Mouse (Mus musculus) left cerebral cortex, adult 18-20 months (tissue): ENCODE data around the gene Vmn1r89. TPM values are rescaled to one million over a fixed set of nuclear protein-coding genes. Genes with fewer than 3 reads are reported as not detected.
A peak's percentile ranks its signal among the peaks of the same experiment; 100 is the strongest.

Source experiments
- DNase-seq, 2 experiments: peaks; one replicate each; pipeline ENCODE4 v3.0.0; 2021 to 2022; ENCODE audit warnings: low spot score in 2 of 2, mixed read lengths in 1 of 2
- long read RNA-seq, 2 experiments: library from polyadenylated mRNA; stranded (forward); transcript quantifications; one replicate each; pipeline ENCODE4 v2.0.0; 2021
- total RNA-seq, 2 experiments: library from RNA; stranded (reverse); gene quantifications; 2 replicates each; pipeline ENCODE4 v1.2.3; 2021

Gene Vmn1r89
- not detected for total RNA-seq
- long read RNA-seq, experiment 1 = 0 reads
- long read RNA-seq, experiment 2 = 0 reads

DNA sequence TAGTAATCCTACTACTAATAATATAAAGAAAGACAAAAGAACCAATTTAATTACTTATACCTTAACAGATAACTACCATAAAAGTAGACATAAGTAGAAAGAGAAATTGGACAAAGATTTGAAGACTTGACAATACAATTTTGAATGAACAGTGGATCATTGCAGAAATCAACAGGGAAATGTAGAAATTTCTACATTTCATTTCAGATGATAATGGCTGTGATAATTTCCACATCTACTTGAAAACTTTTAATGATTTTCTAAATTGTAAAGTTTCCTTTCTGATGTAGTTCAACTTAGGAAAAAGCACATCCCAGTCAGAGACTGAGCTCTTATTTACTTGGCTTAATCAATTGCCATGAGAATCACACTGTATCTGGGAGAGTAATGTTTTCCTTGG is at the start of gene Vmn1r89:
Gene Vmn1r89, plus strand, starts transcription at position 301 of the 400 bp plus-strand sequence.
- no peak for DNase-seq

- DNase-seq = peak; percentile 7 to 16
These were observed 48.2 kb downstream of the Vmn1r89 start for GRCm38 (mm10) chr7:13260746-13261700.

DNA sequence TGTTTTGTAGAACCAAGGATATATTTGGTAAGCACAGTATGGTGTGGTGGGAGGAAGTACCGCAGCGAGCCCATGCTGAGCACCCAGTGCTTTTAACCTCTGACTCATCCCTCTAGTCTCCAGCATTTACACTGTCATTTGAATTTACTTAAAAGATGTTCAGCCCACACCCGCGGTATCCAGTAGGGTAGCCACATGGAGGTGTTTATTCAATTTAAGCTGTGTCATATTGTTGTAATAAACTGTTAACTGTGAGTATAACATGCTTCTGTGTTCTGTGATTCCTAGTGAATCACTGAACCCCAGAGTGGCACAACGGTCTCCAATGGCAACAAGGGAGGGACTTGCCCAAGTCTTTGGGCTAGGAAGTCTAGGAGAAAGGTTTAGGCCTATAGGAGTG is 51.0 kb downstream of the Vmn1r89 start:
- no peak for DNase-seq

DNA sequence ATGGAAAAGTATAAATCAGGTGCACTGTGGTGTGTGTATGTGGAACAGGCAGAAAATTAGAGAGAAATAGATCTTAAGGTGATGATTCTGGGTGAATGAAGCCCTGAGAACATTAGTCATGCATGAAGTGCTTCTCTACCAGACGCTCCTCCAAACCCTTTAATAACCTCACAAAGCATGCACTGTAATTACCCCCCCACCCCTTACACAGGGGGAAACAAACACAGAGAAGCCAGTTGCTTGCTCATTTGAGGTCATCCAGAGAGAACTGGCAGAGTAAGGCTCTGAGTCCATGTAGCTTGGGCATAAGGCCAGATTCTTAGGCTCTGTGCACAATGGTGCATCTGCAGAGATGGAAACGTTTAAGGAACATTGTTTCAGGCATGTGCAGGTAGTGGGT is 51.6 kb downstream of the Vmn1r89 start:
- no peak for DNase-seq

DNA sequence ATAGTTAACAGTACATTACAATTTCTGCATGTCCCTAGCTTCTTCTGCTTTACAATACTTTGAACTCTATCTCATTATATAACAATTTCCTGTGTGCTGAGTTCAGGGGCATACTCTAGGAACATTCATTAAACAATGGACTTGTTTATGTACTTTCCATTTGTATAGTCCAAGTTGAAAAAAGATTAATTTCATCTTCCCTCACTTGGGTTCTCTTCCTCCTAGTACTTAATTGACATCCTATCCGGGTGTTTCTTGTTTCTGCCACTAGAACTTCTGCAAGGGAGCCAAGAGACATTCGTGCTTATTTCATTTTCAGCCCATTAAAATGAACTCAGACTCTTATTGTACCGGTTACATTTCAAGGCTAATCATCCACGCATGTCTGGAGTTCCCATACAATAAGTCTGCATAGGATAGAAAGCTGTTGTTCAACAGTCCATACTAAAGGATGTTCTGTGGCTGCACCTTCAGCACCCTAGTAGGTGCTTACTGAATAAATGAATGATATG is 56.0 kb downstream of the Vmn1r89 start:
- DNase-seq = no peak

GRCm38 (mm10) chr7:13269394-13269793 is 56.6 kb downstream of the Vmn1r89 start:
- DNase-seq = no peak

Other genes with a start within 250 kb of the Vmn1r89 start
- 1 to 10 TPM; 9.4 to 9.6 TPM for gene Zfp324, start 247.2 kb upstream of the Vmn1r89 start, total RNA-seq
- 1 to 10 TPM; 7.9 to 8.1 TPM for gene Zfp446, start 235.2 kb upstream of the Vmn1r89 start, total RNA-seq
- gene Slc27a5, start 214.8 kb upstream of the Vmn1r89 start, total RNA-seq = under 1 TPM in 1 of 2 experiments, not detected in 1; 0.28 TPM
- gene Trim28, start 213.9 kb upstream of the Vmn1r89 start, total RNA-seq = 100 to 1,000 TPM; 206 to 207 TPM
- 10 to 100 TPM; 35.3 to 38.3 TPM for gene Zbtb45, start 203.0 kb upstream of the Vmn1r89 start, total RNA-seq
- gene Chmp2a, start 178.2 kb upstream of the Vmn1r89 start, total RNA-seq = 100 to 1,000 TPM; 132 to 156 TPM
- gene Ube2m, start 174.7 kb upstream of the Vmn1r89 start, total RNA-seq = 100 to 1,000 TPM; 234 to 240 TPM
- 10 to 100 TPM in 1 of 2 experiments, 1 to 10 TPM in 1; 9.4 to 10.0 TPM for gene Mzf1, start 158.3 kb upstream of the Vmn1r89 start, total RNA-seq
- not detected for gene Vmn1r85, start 117.8 kb upstream of the Vmn1r89 start, total RNA-seq
- gene Vmn1r86, start 93.1 kb upstream of the Vmn1r89 start, total RNA-seq = not detected
- gene Vmn1r87, start 72.9 kb upstream of the Vmn1r89 start, total RNA-seq = not detected
- gene Vmn1r88, start 53.5 kb upstream of the Vmn1r89 start, total RNA-seq = under 1 TPM; 0.05 to 0.14 TPM
- gene Lig1, start 64.3 kb downstream of the Vmn1r89 start, total RNA-seq = 1 to 10 TPM; 8.3 to 9.2 TPM
- gene Zswim9, start 65.7 kb downstream of the Vmn1r89 start, total RNA-seq = 10 to 100 TPM; 16.2 to 17.1 TPM
- under 1 TPM; 0.45 to 0.49 TPM for gene Pla2g4c, start 111.6 kb downstream of the Vmn1r89 start, total RNA-seq
- gene Cabp5, start 185.1 kb downstream of the Vmn1r89 start, total RNA-seq = under 1 TPM; 0.30 to 0.46 TPM
- gene Bsph1, start 237.8 kb downstream of the Vmn1r89 start, total RNA-seq = under 1 TPM in 1 of 2 experiments, not detected in 1; 0.77 TPM